Mouse (Mus musculus) ES-Bruce4 (cell line): ENCODE data around the gene Hspb3.

Experiments used
- CTCF ChIP-seq: IDR thresholded peaks from one replicate; pipeline ENCODE4 v1.8.1; 2011; ENCODE audit warnings: low read depth, low read length
- EP300 ChIP-seq: IDR thresholded peaks from 2 replicates; pipeline ENCODE4 v1.6.1; 2011; ENCODE audit warnings: low read depth, low read length; ENCODE audit not compliant: insufficient read depth
- POLR2A ChIP-seq: IDR thresholded peaks from one replicate; pipeline ENCODE4 v1.8.1; 2011; ENCODE audit warnings: low read length; ENCODE audit not compliant: insufficient read depth

DNA sequence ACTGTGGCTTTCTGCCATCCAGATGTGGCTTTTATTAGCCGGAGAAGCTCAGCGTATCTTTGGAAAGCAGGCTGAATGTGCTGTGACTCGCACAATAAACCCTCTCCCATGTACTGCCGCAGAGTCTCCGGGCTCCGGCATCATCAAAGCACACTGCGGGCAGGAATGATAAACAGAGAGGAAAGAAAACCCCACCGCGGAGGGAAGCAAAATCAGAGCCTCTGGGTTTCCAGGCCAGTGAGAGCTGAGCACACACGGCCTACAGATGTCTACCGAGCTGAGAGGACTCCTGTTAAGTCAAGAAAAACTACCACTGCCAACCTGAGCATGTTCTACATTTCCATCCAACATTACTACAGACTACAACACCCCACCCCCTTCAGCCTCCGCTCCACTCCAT, 50.1 kb downstream of the Hspb3 start:
- no peak for TF ChIP-seq POLR2A
- TF ChIP-seq EP300, result no peak
- no peak for TF ChIP-seq CTCF
